ENCODE assay signal across 36 mouse cellular contexts in the genomic region with DNA sequence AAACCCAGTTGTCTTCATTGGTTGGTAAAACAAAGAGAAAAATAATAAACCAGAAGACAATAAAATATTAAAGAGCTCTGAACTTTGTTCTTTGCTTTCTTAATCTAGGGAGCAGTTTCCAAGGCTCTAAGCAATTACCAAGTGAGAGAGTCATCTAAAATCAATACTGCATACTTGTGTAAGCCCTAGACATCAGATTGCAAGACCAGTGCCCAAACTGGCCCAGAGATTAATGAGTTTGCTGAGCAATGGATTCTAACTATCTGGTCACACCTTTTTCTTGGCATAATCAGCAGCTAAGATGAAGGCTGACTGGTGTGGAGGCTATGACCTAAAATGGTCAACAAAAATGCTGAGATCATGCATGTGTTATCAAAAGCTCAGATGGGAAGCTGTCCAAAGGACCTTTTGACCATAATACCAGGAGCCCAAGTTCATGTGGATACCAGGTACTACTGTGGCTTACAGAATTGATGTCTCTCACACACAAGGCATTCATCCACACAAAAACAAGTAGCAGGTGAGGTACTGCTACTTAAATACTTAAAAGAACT. TPM values are rescaled to one million over a fixed set of nuclear protein-coding genes. Genes with fewer than 3 reads are reported as not detected.
DNase-seq lines count a peak whose midpoint lies in the region; ATAC-seq and TF ChIP-seq lines count a peak whose summit lies in the region.
"Had no signal": no experiment of that assay in that cellular context is flagged by ENCODE, and none has a peak within 500 bp of the region (broad histone marks: within the 10 kb centered on the region; RNA-seq: fewer than 3 reads in every experiment).

No protein-coding gene starts in this region.

- no peaks in the 10 kb centered on the region for H3K9me3 ChIP-seq in liver, postnatal 0 days (ENCODE audit: low read length)
- H3K9me3 ChIP-seq in intestine, embryonic 16.5 days (ENCODE audit: control insufficient read depth, low read length): no peaks in the 10 kb centered on the region
- H3K9me3 ChIP-seq in stomach, embryonic 16.5 days (replicated peaks; ENCODE audit: control insufficient read depth, low read length): no peaks in the 10 kb centered on the region
- H3K9me3 ChIP-seq: embryonic facial prominence, embryonic 10.5 days; embryonic facial prominence, embryonic 13.5 days; forebrain, embryonic 10.5 days; forebrain, embryonic 13.5 days; G1E; heart, embryonic 12.5 days; heart, embryonic 15.5 days; hindbrain, embryonic 10.5 days; hindbrain, embryonic 13.5 days had no signal

- no peaks in the 10 kb centered on the region for H3K27me3 ChIP-seq in liver, postnatal 0 days (ENCODE audit: insufficient read depth, low read length)
- H3K27me3 ChIP-seq in intestine, embryonic 16.5 days (replicated peaks; ENCODE audit: control insufficient read depth, insufficient read depth, low read length): no peaks in the 10 kb centered on the region
- H3K27me3 ChIP-seq in stomach, embryonic 16.5 days (ENCODE audit: control insufficient read depth, insufficient read depth, low read length): no peaks in the 10 kb centered on the region
- H3K27me3 ChIP-seq: CH12.LX; embryonic facial prominence, embryonic 13.5 days; forebrain, embryonic 13.5 days; heart, embryonic 12.5 days; heart, embryonic 15.5 days; hindbrain, embryonic 13.5 days; Patski had no signal

- no peak overlapping the region for H3K4me2 ChIP-seq in liver, postnatal 0 days (ENCODE audit: low read depth, low read length)
- H3K4me2 ChIP-seq in intestine, embryonic 16.5 days (ENCODE audit: low read depth, low read length): no peak overlapping the region
- no peak overlapping the region for H3K4me2 ChIP-seq in stomach, embryonic 16.5 days (ENCODE audit: low read depth, low read length)
- H3K4me2 ChIP-seq: embryonic facial prominence, embryonic 13.5 days; forebrain, embryonic 13.5 days; heart, embryonic 12.5 days; heart, embryonic 15.5 days; hindbrain, embryonic 13.5 days had no signal

- no peaks in the 10 kb centered on the region for H3K36me3 ChIP-seq in liver, postnatal 0 days (replicated peaks; ENCODE audit: insufficient read depth, low read length)
- H3K36me3 ChIP-seq in intestine, embryonic 16.5 days (ENCODE audit: control insufficient read depth, insufficient read depth, low read length): no peaks in the 10 kb centered on the region
- no peaks in the 10 kb centered on the region for H3K36me3 ChIP-seq in stomach, embryonic 16.5 days (ENCODE audit: control insufficient read depth, insufficient read depth, low read length)
- H3K36me3 ChIP-seq: embryonic facial prominence, embryonic 10.5 days; embryonic facial prominence, embryonic 13.5 days; forebrain, embryonic 10.5 days; G1E; heart, embryonic 12.5 days; heart, embryonic 15.5 days; hindbrain, embryonic 10.5 days; hindbrain, embryonic 13.5 days had no signal

- peak; percentile 73 for ATAC-seq in liver, postnatal 0 days
- ATAC-seq in intestine, embryonic 16.5 days: peak; percentile 96
- peak; percentile 79; the same call in 1 of the 2 replicates for ATAC-seq in stomach, embryonic 16.5 days (ENCODE audit: insufficient read depth, low FRiP score)
- ATAC-seq: forebrain, embryonic 13.5 days; forebrain, postnatal 0 days; hindbrain, embryonic 16.5 days; Patski had no signal

- H3K9ac ChIP-seq in liver, postnatal 0 days (replicated peaks): no peak overlapping the region
- H3K9ac ChIP-seq in intestine, embryonic 16.5 days (ENCODE audit: low read depth, low read length): no peak overlapping the region
- no peak overlapping the region for H3K9ac ChIP-seq in stomach, embryonic 16.5 days (ENCODE audit: low read length)
- H3K9ac ChIP-seq: embryonic facial prominence, embryonic 13.5 days; forebrain, embryonic 13.5 days; forebrain, postnatal 0 days; heart, embryonic 12.5 days; heart, embryonic 15.5 days; hindbrain, embryonic 13.5 days had no signal

- H3K4me3 ChIP-seq in liver, postnatal 0 days (ENCODE audit: low read depth, low read length): no peak overlapping the region
- H3K4me3 ChIP-seq in intestine, embryonic 16.5 days (ENCODE audit: low read length): no peak overlapping the region
- H3K4me3 ChIP-seq in stomach, embryonic 16.5 days (replicated peaks; ENCODE audit: low read length): no peak overlapping the region
- H3K4me3 ChIP-seq: embryonic facial prominence, embryonic 10.5 days; embryonic facial prominence, embryonic 13.5 days; erythroblast, embryonic 14.5 days; forebrain, embryonic 10.5 days; forebrain, embryonic 13.5 days; heart, embryonic 12.5 days; heart, embryonic 15.5 days; hindbrain, embryonic 10.5 days; hindbrain, embryonic 13.5 days had no signal

- no peak for DNase-seq in liver, postnatal 0 days
- DNase-seq in liver (no peak), adipocyte (ENCODE audit: low spot score) (no peak)
- DNase-seq in frontal cortex, adult 2 months (ENCODE audit: extremely low spot score in 1 of 2, low spot score in 1 of 2): no peak
- DNase-seq in testis, postnatal 14 days (ENCODE audit: low spot score): no peak
- DNase-seq: adrenal gland, adult 8-10 months; adrenal gland, postnatal 25 days; B cell, adult 2 months; cerebellum, adult 11-12 months; cerebellum, adult 8-10 months; cerebellum, postnatal 10 days; cerebellum, postnatal 36 days; embryo, embryonic 11 days; forebrain, postnatal 0 days; gastrocnemius, postnatal 25 days; heart, adult 18-20 months; heart, postnatal 10 days; heart, postnatal 36 days had no signal

- no peak for TF ChIP-seq CTCF in liver, postnatal 0 days (IDR thresholded peaks at IDR 0.05; ENCODE audit: low read depth)

- no peak for TF ChIP-seq EP300 in liver, postnatal 0 days (IDR thresholded peaks at IDR 0.05; ENCODE audit: low read depth)

- H3K27ac ChIP-seq in liver, postnatal 0 days (ENCODE audit: low read depth): no peak overlapping the region
- H3K27ac ChIP-seq in intestine, embryonic 16.5 days (ENCODE audit: low read length): no peak overlapping the region
- H3K27ac ChIP-seq in stomach, embryonic 16.5 days (ENCODE audit: low read length): no peak overlapping the region
- H3K27ac ChIP-seq: embryonic facial prominence, embryonic 10.5 days; embryonic facial prominence, embryonic 13.5 days; forebrain, embryonic 10.5 days; forebrain, embryonic 13.5 days; heart, embryonic 15.5 days; hindbrain, embryonic 10.5 days; hindbrain, embryonic 13.5 days had no signal

- no peaks in the 10 kb centered on the region for H3K4me1 ChIP-seq in liver, postnatal 0 days (ENCODE audit: insufficient read depth)
- H3K4me1 ChIP-seq in intestine, embryonic 16.5 days (ENCODE audit: control insufficient read depth, insufficient read depth, low read length): no peaks in the 10 kb centered on the region
- H3K4me1 ChIP-seq in stomach, embryonic 16.5 days (ENCODE audit: control insufficient read depth, insufficient read depth, low read length): no peaks in the 10 kb centered on the region
- H3K4me1 ChIP-seq: embryonic facial prominence, embryonic 10.5 days; embryonic facial prominence, embryonic 13.5 days; forebrain, embryonic 10.5 days; forebrain, embryonic 13.5 days; heart, embryonic 12.5 days; heart, embryonic 15.5 days; hindbrain, embryonic 10.5 days; hindbrain, embryonic 13.5 days had no signal

RNA-seq across cellular contexts. Expression of gene Ifne, which starts 13.3 kb away (rescaled TPM):
- polyA plus RNA-seq in liver, postnatal 0 days (2015; fragmentation: Nextera tagmentation; extraction: Ambion mirVana): not detected in 2 replicates
- polyA plus RNA-seq in intestine, embryonic 16.5 days (2015; fragmentation: Nextera tagmentation; extraction: Ambion mirVana): not detected in 2 replicates
- not detected in 2 replicates for polyA plus RNA-seq in stomach, embryonic 16.5 days (2015; fragmentation: Nextera tagmentation; extraction: Ambion mirVana)
- not detected in 2 replicates for polyA plus RNA-seq in frontal cortex, adult 2 months (2012; rRNA removed)
- polyA plus RNA-seq: brain, embryonic 14.5 days; cortical plate, adult 2 months; embryonic facial prominence, embryonic 10.5 days; embryonic facial prominence, embryonic 13.5 days; erythroblast, embryonic 14.5 days; forebrain, embryonic 10.5 days; forebrain, embryonic 13.5 days; forebrain, postnatal 0 days; G1E; gonadal fat pad, adult 2 months; heart, embryonic 12.5 days; heart, embryonic 15.5 days; hindbrain, embryonic 10.5 days; hindbrain, embryonic 13.5 days; hindbrain, embryonic 16.5 days had no signal

RNA-seq across cellular contexts. Expression of gene Ifna1, which starts 43.4 kb away (rescaled TPM):
- polyA plus RNA-seq in liver, postnatal 0 days (2015; fragmentation: Nextera tagmentation; extraction: Ambion mirVana): not detected in 2 replicates
- polyA plus RNA-seq in intestine, embryonic 16.5 days (2015; fragmentation: Nextera tagmentation; extraction: Ambion mirVana): not detected in 2 replicates
- not detected in 2 replicates for polyA plus RNA-seq in stomach, embryonic 16.5 days (2015; fragmentation: Nextera tagmentation; extraction: Ambion mirVana)
- polyA plus RNA-seq in frontal cortex, adult 2 months (2012; rRNA removed): not detected in 2 replicates
- polyA plus RNA-seq: brain, embryonic 14.5 days; cortical plate, adult 2 months; embryonic facial prominence, embryonic 10.5 days; embryonic facial prominence, embryonic 13.5 days; erythroblast, embryonic 14.5 days; forebrain, embryonic 10.5 days; forebrain, embryonic 13.5 days; forebrain, postnatal 0 days; G1E; gonadal fat pad, adult 2 months; heart, embryonic 12.5 days; heart, embryonic 15.5 days; hindbrain, embryonic 10.5 days; hindbrain, embryonic 13.5 days; hindbrain, embryonic 16.5 days; Patski had no signal

RNA-seq across cellular contexts. Expression of gene Ifna4, which starts 51.6 kb away (rescaled TPM):
- polyA plus RNA-seq in liver, postnatal 0 days (2015; fragmentation: Nextera tagmentation; extraction: Ambion mirVana): not detected in 2 replicates
- polyA plus RNA-seq in intestine, embryonic 16.5 days (2015; fragmentation: Nextera tagmentation; extraction: Ambion mirVana): not detected in 2 replicates
- not detected in 2 replicates for polyA plus RNA-seq in stomach, embryonic 16.5 days (2015; fragmentation: Nextera tagmentation; extraction: Ambion mirVana)
- not detected in 2 replicates for polyA plus RNA-seq in frontal cortex, adult 2 months (2012; rRNA removed)
- polyA plus RNA-seq: brain, embryonic 14.5 days; cortical plate, adult 2 months; embryonic facial prominence, embryonic 10.5 days; embryonic facial prominence, embryonic 13.5 days; erythroblast, embryonic 14.5 days; forebrain, embryonic 10.5 days; forebrain, embryonic 13.5 days; forebrain, postnatal 0 days; G1E; gonadal fat pad, adult 2 months; heart, embryonic 12.5 days; heart, embryonic 15.5 days; hindbrain, embryonic 10.5 days; hindbrain, embryonic 13.5 days; hindbrain, embryonic 16.5 days; Patski had no signal

RNA-seq across cellular contexts. Expression of gene Ifna5, which starts 58.0 kb away (rescaled TPM):
- not detected in 2 replicates for polyA plus RNA-seq in liver, postnatal 0 days (2015; fragmentation: Nextera tagmentation; extraction: Ambion mirVana)
- not detected in 2 replicates for polyA plus RNA-seq in intestine, embryonic 16.5 days (2015; fragmentation: Nextera tagmentation; extraction: Ambion mirVana)
- polyA plus RNA-seq in stomach, embryonic 16.5 days (2015; fragmentation: Nextera tagmentation; extraction: Ambion mirVana): not detected in 2 replicates
- not detected in 2 replicates for polyA plus RNA-seq in frontal cortex, adult 2 months (2012; rRNA removed)
- polyA plus RNA-seq: brain, embryonic 14.5 days; cortical plate, adult 2 months; embryonic facial prominence, embryonic 10.5 days; embryonic facial prominence, embryonic 13.5 days; erythroblast, embryonic 14.5 days; forebrain, embryonic 10.5 days; forebrain, embryonic 13.5 days; forebrain, postnatal 0 days; G1E; gonadal fat pad, adult 2 months; heart, embryonic 12.5 days; heart, embryonic 15.5 days; hindbrain, embryonic 10.5 days; hindbrain, embryonic 13.5 days; hindbrain, embryonic 16.5 days; Patski had no signal
